Mouse (Mus musculus) CH12.LX (cell line): ENCODE measurements around the gene Slc6a9. TPM values are rescaled to one million over a fixed set of nuclear protein-coding genes. Genes with fewer than 3 reads are reported as not detected.

Experiments used
- DNase-seq: peaks from one replicate; pipeline ENCODE4 v3.0.0-alpha.2; 2013; ENCODE audit errors: extremely low read depth
- H3K27ac ChIP-seq: 2 replicates; pipeline ENCODE4 v1.5.1; 2012; ENCODE audit warnings: low read depth, mild to moderate bottlenecking, control low read depth, moderate library complexity; ENCODE audit not compliant: insufficient read depth
- H3K27me3 ChIP-seq: replicated peaks from 2 replicates; pipeline ENCODE3; 2012; ENCODE audit warnings: inconsistent platforms
- H3K36me3 ChIP-seq, 2 experiments: replicated peaks in 1 of 2; 2 replicates each; pipeline versions ENCODE3 to v1.6.1; 2012; ENCODE audit warnings: inconsistent platforms in 1 of 2, low read length in 1 of 2, mild to moderate bottlenecking in 1 of 2, mixed read lengths in 1 of 2, moderate library complexity in 1 of 2; ENCODE audit not compliant: control insufficient read depth in 1 of 2, insufficient read depth in 1 of 2
- H3K4me1 ChIP-seq, 2 experiments: 2 replicates each; pipeline ENCODE4 v1.6.1; 2012; ENCODE audit warnings: inconsistent platforms in 1 of 2, moderate library complexity in 1 of 2; ENCODE audit not compliant: insufficient read depth in 2 of 2, control insufficient read depth in 1 of 2
- H3K4me2 ChIP-seq: 2 replicates; pipeline ENCODE4 v1.6.1; 2012; ENCODE audit warnings: low read depth, mild to moderate bottlenecking, control low read depth; ENCODE audit not compliant: poor library complexity, insufficient read depth, severe bottlenecking
- H3K4me3 ChIP-seq, 3 experiments: fragments of 150-350 bp in 1 of 3; sonication (generic) in 1 of 3; replicated peaks in 1 of 3; 2 replicates each; pipeline versions ENCODE3 to v1.5.1; 2011 to 2012; ENCODE audit warnings: low read depth in 2 of 3, low read length in 2 of 3, mild to moderate bottlenecking in 2 of 3, moderate library complexity in 2 of 3, control low read depth in 1 of 3, improper control_type of control experiment in 1 of 3, inconsistent platforms in 1 of 3, mixed read lengths in 1 of 3; ENCODE audit not compliant: poor library complexity in 1 of 3
- H3K79me2 ChIP-seq: replicated peaks from 2 replicates; pipeline ENCODE4 v1.6.1; 2012; ENCODE audit warnings: mild to moderate bottlenecking, moderate library complexity; ENCODE audit not compliant: control insufficient read depth, poor library complexity, insufficient read depth, severe bottlenecking; ENCODE audit errors: extremely low read depth
- H3K9ac ChIP-seq: 2 replicates; pipeline ENCODE4 v1.6.1; 2012; ENCODE audit warnings: low read depth, mild to moderate bottlenecking, control low read depth, moderate library complexity; ENCODE audit not compliant: insufficient read depth
- H3K9me3 ChIP-seq: replicated peaks from 2 replicates; pipeline ENCODE3; 2012; ENCODE audit warnings: low read length, inconsistent platforms, mixed read lengths
- BHLHE40 ChIP-seq: IDR thresholded peaks from 2 replicates; pipeline ENCODE4 v1.6.1; 2011; ENCODE audit warnings: mild to moderate bottlenecking, low read depth, low read length, improper control_type of control experiment
- CHD1 ChIP-seq: IDR thresholded peaks from 2 replicates; pipeline ENCODE4 v1.6.1; 2012; ENCODE audit warnings: low read depth, low read length, improper control_type of control experiment, inconsistent platforms
- CTCF ChIP-seq, 2 experiments: IDR thresholded peaks in 1 of 2; conservative IDR thresholded peaks in 1 of 2; 2 replicates each; pipeline ENCODE4 v1.5.1; 2011 to 2012; ENCODE audit warnings: low read depth in 2 of 2, low read length in 2 of 2, improper control_type of control experiment in 1 of 2, inconsistent platforms in 1 of 2, mild to moderate bottlenecking in 1 of 2, moderate library complexity in 1 of 2
- E2F4 ChIP-seq: IDR thresholded peaks from 2 replicates; pipeline ENCODE4 v1.6.1; 2011; ENCODE audit warnings: low read depth, low read length, improper control_type of control experiment; ENCODE audit not compliant: insufficient replicate concordance
- ELF1 ChIP-seq: IDR thresholded peaks from 2 replicates; pipeline ENCODE4 v1.6.1; 2014; ENCODE audit warnings: low read depth, mild to moderate bottlenecking, inconsistent platforms, low read length, improper control_type of control experiment
- ETS1 ChIP-seq: conservative IDR thresholded peaks from 2 replicates; pipeline ENCODE4 v1.6.1; 2012; ENCODE audit warnings: low read depth, mild to moderate bottlenecking, inconsistent platforms, low read length, improper control_type of control experiment, moderate library complexity
- HCFC1 ChIP-seq: IDR thresholded peaks from 2 replicates; pipeline ENCODE4 v1.6.1; 2012; ENCODE audit warnings: low read depth, mild to moderate bottlenecking, inconsistent platforms, low read length, improper control_type of control experiment
- JUND ChIP-seq: conservative IDR thresholded peaks from 2 replicates; pipeline ENCODE4 v1.6.1; 2011; ENCODE audit warnings: low read depth, low read length, improper control_type of control experiment
- KAT2A ChIP-seq: IDR thresholded peaks from 2 replicates; pipeline ENCODE4 v1.6.1; 2012; ENCODE audit warnings: low read length, improper control_type of control experiment, inconsistent platforms; ENCODE audit not compliant: insufficient replicate concordance
- MAX ChIP-seq: IDR thresholded peaks from 2 replicates; pipeline ENCODE4 v1.6.1; 2011; ENCODE audit warnings: low read length, improper control_type of control experiment
- MAZ ChIP-seq: IDR thresholded peaks from 2 replicates; pipeline ENCODE4 v1.6.1; 2012; ENCODE audit warnings: low read depth, mild to moderate bottlenecking, inconsistent platforms, low read length, improper control_type of control experiment, moderate library complexity
- MEF2A ChIP-seq: IDR thresholded peaks from 2 replicates; pipeline ENCODE4 v1.6.1; 2014; ENCODE audit warnings: low read depth, mild to moderate bottlenecking, inconsistent platforms, low read length, improper control_type of control experiment, borderline replicate concordance
- MYC ChIP-seq: IDR thresholded peaks from 2 replicates; pipeline ENCODE4 v1.6.1; 2011; ENCODE audit warnings: low read depth, mild to moderate bottlenecking, improper control_type of control experiment, low read length
- NELFE ChIP-seq: IDR thresholded peaks from 2 replicates; pipeline ENCODE4 v1.6.1; 2011; ENCODE audit warnings: low read depth, low read length, improper control_type of control experiment
- NRF1 ChIP-seq: IDR thresholded peaks from 2 replicates; pipeline ENCODE4 v1.6.1; 2014; ENCODE audit warnings: low read depth, mild to moderate bottlenecking, inconsistent platforms, low read length, improper control_type of control experiment, moderate library complexity
- PAX5 ChIP-seq: IDR thresholded peaks from 2 replicates; pipeline ENCODE4 v1.6.1; 2012; ENCODE audit warnings: low read length, inconsistent platforms, mixed read lengths
- POLR2AphosphoS2 ChIP-seq: IDR thresholded peaks from 2 replicates; pipeline ENCODE4 v1.6.1; 2011; ENCODE audit warnings: low read depth, low read length, improper control_type of control experiment
- RAD21 ChIP-seq: IDR thresholded peaks from 2 replicates; pipeline ENCODE4 v1.6.1; 2011; ENCODE audit warnings: low read depth, mild to moderate bottlenecking, low read length, improper control_type of control experiment, moderate library complexity
- RCOR1 ChIP-seq: conservative IDR thresholded peaks from 2 replicates; pipeline ENCODE4 v1.6.1; 2012; ENCODE audit warnings: low read depth, mild to moderate bottlenecking, inconsistent platforms, low read length, improper control_type of control experiment
- SMC3 ChIP-seq: IDR thresholded peaks from 2 replicates; pipeline ENCODE4 v1.6.1; 2011; ENCODE audit warnings: low read depth, low read length, improper control_type of control experiment
- UBTF ChIP-seq: IDR thresholded peaks from 2 replicates; pipeline ENCODE4 v1.6.1; 2012; ENCODE audit warnings: low read depth, mild to moderate bottlenecking, inconsistent platforms, low read length, improper control_type of control experiment, moderate library complexity
- ZC3H11A ChIP-seq: IDR thresholded peaks from 2 replicates; pipeline ENCODE4 v1.6.1; 2012; ENCODE audit warnings: low read depth, mild to moderate bottlenecking, inconsistent platforms, low read length, improper control_type of control experiment
- ZKSCAN1 ChIP-seq: IDR thresholded peaks from 2 replicates; pipeline ENCODE4 v1.6.1; 2012; ENCODE audit warnings: low read depth, inconsistent platforms, low read length, improper control_type of control experiment, borderline replicate concordance
- ZNF384 ChIP-seq: IDR thresholded peaks from 2 replicates; pipeline ENCODE4 v1.6.1; 2012; ENCODE audit warnings: low read depth, low read length, improper control_type of control experiment, inconsistent platforms
- dilution Hi-C: fragments of 300-500 bp; cut with MboI; formaldehyde crosslinking; loops from 2 replicates; pipeline ENCODE4 v1.14.3; 2020; ENCODE audit warnings: low sequenced_read_pairs; ENCODE audit not compliant: extremely low pct_unique_long_range_greater_than_20kb, extremely low pct_ligation_motif_present
- in situ Hi-C: fragments of 300-500 bp; cut with MboI; formaldehyde crosslinking; loops from 3 replicates; pipeline ENCODE4 v1.14.3; 2019; ENCODE audit warnings: low sequenced_read_pairs, low pct_ligation_motif_present, low pct_unique_long_range_greater_than_20kb, mixed read lengths
- polyA plus RNA-seq: library from polyadenylated mRNA; unstranded; fragments of >175 nt; gene quantifications from 2 replicates; pipeline ENCODE4 v1.2.1, GENCODE M21; 2012; ENCODE audit warnings: low read depth; ENCODE audit not compliant: insufficient read length
- total RNA-seq, 2 experiments: library from RNA; depleted of rRNA; stranded (reverse); fragments of 300-350 nt in 1 of 2; fragments of >200 nt in 1 of 2; gene quantifications; 2 replicates each; pipeline ENCODE4 v1.2.3; 2012 to 2014

Gene Slc6a9
- total and polyA plus RNA-seq, 3 experiments, result 4.0 to 15.6 (median 9.1) TPM

GRCm38 (mm10) chr4:117855146-117855545, 20.8 kb downstream of the Slc6a9 start:
- no peak overlapping the region for H3K4me3 ChIP-seq
- H3K27me3 ChIP-seq, result no peaks in the 10 kb centered on the region
- in situ Hi-C loops (no loop called here), dilution Hi-C loops (no loop called here)
- H3K9me3 ChIP-seq, result no peaks in the 10 kb centered on the region
- H3K36me3 ChIP-seq, result peaks cover 34 to 91% of the 10 kb centered on the region in 2 experiments
- H3K4me1 ChIP-seq, result no peaks in the 10 kb centered on the region
- no peak overlapping the region for H3K9ac ChIP-seq
- no peak overlapping the region for H3K4me2 ChIP-seq
- no peaks in the 10 kb centered on the region for H3K79me2 ChIP-seq
- DNase-seq, result no peak
- H3K27ac ChIP-seq, result no peak overlapping the region
- TF ChIP-seq MAZ, result no peak
- TF ChIP-seq, all 38 proteins: peak for 0

GRCm38 (mm10) chr4:117858794-117859193, 24.5 kb downstream of the Slc6a9 start:
- no peak overlapping the region for H3K4me3 ChIP-seq
- DNase-seq, result peak; percentile 43
- no peak overlapping the region for H3K4me2 ChIP-seq
- H3K4me1 ChIP-seq, result peaks cover 14 to 22% of the 10 kb centered on the region in 2 experiments
- in situ Hi-C loops (no loop called here), dilution Hi-C loops (no loop called here)
- no peak overlapping the region for H3K27ac ChIP-seq
- H3K27me3 ChIP-seq, result no peaks in the 10 kb centered on the region
- no peaks in the 10 kb centered on the region for H3K79me2 ChIP-seq
- H3K9ac ChIP-seq, result no peak overlapping the region
- TF ChIP-seq RAD21, result peak; percentile 61
- TF ChIP-seq NRF1, result no peak
- no peak for TF ChIP-seq MYC
- no peak for TF ChIP-seq ZKSCAN1
- TF ChIP-seq ETS1, result no peak
- no peak for TF ChIP-seq RCOR1
- TF ChIP-seq E2F4, result no peak
- no peak for TF ChIP-seq NELFE
- no peak for TF ChIP-seq CHD1
- TF ChIP-seq POLR2AphosphoS2, result no peak
- TF ChIP-seq PAX5, result no peak
- TF ChIP-seq MAX, result no peak
- TF ChIP-seq MEF2A, result no peak
- no peak for TF ChIP-seq JUND
- no peak for TF ChIP-seq ZC3H11A
- no peak for TF ChIP-seq KAT2A
- no peak for TF ChIP-seq HCFC1
- TF ChIP-seq BHLHE40, result no peak
- TF ChIP-seq ZNF384, result no peak
- TF ChIP-seq SMC3, result peak; percentile 70
- TF ChIP-seq ELF1, result no peak
- no peak for TF ChIP-seq UBTF
- peak; percentile 15 to 71; a peak in 2 of 4 replicates for TF ChIP-seq CTCF (conservative IDR thresholded peaks at IDR 0.05 in 1 of 2, IDR thresholded peaks at IDR 0.05 in 1 of 2; ENCODE audit: low read depth in 2 of 2, low read length in 2 of 2)
- peaks cover 51 to 95% of the 10 kb centered on the region in 2 experiments for H3K36me3 ChIP-seq
- no peaks in the 10 kb centered on the region for H3K9me3 ChIP-seq
